Mouse (Mus musculus): ENCODE results near the gene Ttc39d.
A peak's percentile ranks its signal among the peaks of the same experiment; 100 is the strongest.
"Not testable (repeated sequence)": the region's sequence is repeated elsewhere in the genome, so short reads cannot be mapped to it uniquely, and the experiment has no call there.

The Ttc39d gene

DNA sequence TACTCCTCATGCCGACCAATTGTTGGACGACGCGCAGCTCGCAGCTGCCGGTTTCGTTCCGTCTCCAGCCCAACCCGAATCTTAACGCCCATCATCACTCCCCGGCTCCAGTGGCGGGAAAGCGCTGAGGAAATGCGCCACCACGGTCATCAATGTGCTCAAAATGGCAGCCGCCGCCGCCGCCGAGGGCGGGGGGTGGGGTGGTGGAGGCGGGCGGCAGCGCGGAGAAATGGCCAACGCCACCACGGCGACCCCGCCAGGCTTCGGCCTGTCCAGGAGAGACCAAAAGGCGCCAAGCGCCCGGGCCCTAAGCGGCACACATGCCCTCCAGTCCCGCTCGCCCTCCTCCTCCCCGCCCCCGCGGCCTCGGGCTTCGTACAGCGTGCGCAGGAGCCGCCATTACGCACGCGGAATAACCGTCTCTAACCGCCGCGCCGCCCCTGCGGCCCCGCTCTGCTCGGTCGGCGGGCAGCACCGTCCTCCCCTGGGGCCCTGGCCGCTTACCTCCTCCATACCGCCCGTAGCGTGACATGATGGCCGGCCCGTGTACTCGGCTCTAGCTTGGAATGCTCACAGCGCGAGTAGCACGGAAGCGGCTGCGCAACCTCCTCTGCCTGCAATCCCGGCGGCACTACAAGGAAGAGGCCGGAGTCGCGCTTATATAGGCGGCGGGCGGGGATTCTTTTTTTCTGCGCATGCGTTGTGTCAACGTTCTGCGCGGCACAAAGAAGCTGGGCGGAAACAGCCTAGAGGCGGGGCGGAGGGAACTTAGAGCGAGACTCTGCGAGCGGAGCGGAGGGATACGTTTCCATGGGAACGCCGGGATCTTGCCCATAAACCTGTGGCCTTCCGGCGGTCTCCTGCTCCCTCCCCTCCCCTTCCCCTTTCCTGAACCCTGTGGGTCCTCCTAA, at the start of gene Ttc39d, which contains the start of gene Srsf7:
Gene Ttc39d (plus strand): TSS at position 790 of the 911 bp plus-strand sequence.
Gene Srsf7 (minus strand): TSS at position 637 of the 911 bp plus-strand sequence.
- DNase-seq = peak; percentile 98 to 99

DNA sequence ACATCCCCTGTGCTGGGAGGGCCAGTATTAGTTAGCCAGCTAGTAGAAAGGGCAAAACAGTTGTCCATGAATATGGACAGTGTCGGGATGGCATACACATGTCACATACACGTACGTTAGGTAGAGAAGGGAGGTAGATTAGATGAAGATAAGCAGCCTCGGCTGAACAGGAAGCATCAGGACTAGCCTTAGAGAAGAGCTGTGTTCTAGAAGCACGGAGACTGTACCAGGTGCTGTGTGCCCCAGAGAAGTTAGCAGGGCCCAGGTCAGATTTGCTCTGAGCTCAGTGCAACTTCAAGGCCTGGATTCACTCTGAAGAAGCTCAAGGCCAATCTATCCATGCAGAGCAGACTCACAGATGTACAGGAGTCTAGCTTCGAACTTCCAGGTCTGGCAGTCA, 49.8 kb upstream of the Ttc39d start:
- DNase-seq = no peak

- peak; percentile 76 to 83 for DNase-seq
Observed at GRCm38 (mm10) chr17:80160454-80160853, 46.8 kb upstream of the Ttc39d start.

DNA sequence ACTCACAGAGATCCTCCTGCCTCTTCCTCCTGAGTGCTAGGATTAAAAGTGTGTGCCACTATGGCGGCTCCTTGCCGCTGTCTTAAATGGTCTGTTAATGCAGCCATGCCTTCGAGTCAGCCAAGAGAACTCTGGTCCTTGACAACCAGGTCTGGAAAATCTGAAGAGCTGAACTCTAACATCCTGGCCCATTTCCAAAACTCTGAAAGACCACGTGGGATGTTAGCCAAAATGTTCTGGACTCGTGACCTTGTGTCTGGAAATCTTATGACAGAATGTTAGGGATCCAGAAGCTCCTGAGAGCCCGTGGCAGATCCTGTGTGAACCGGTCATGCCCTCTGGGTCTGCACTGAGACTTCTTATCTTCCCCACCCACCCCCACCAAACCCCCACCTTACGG, 43.3 kb upstream of the Ttc39d start:
- peak; percentile 56 to 83 for DNase-seq

DNA sequence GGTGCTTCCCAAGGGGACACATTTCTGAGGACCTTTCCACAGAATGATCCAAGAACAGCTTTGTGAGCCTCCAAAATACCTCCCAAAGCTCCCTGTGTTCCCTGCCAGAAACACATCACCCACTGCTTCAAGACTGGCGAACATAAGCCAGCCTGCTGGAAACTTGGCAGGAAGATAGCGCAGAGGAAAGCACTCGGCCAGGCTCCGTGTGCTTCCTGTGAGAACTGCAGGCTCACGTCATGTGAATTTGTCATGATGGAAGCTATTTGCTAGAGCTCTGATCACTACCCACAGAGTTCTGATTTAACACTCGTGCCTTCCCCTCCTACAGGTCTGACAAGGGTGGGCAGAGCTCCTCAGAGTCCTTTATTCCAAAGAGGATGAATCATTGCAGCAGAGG, 41.5 kb upstream of the Ttc39d start:
- DNase-seq = peak; percentile 15 to 21

DNA sequence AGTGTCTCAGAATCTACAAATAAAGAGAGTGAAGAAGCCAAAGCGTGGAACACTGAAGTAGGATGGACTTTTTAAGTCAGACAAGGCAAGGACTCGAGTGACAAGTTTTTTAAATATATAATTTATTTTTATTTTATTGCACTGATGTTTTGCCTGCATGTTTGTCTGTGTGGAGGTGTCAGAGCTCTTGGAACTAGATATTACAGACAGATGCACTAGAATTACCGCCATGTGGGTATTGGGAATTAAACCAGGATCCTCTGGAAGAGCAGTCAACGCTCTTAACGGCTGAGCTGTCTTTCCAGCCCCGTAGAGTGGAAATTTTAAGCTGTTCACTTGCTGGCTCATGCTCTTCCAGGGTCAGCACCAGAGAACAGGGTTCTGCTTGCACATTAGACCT, 40.9 kb upstream of the Ttc39d start:
- no peak for DNase-seq

GRCm38 (mm10) chr17:80167436-80167835, 39.8 kb upstream of the Ttc39d start:
- DNase-seq = no peak

GRCm38 (mm10) chr17:80167851-80168251, 39.4 kb upstream of the Ttc39d start:
- DNase-seq = peak; percentile 39 to 44

DNA sequence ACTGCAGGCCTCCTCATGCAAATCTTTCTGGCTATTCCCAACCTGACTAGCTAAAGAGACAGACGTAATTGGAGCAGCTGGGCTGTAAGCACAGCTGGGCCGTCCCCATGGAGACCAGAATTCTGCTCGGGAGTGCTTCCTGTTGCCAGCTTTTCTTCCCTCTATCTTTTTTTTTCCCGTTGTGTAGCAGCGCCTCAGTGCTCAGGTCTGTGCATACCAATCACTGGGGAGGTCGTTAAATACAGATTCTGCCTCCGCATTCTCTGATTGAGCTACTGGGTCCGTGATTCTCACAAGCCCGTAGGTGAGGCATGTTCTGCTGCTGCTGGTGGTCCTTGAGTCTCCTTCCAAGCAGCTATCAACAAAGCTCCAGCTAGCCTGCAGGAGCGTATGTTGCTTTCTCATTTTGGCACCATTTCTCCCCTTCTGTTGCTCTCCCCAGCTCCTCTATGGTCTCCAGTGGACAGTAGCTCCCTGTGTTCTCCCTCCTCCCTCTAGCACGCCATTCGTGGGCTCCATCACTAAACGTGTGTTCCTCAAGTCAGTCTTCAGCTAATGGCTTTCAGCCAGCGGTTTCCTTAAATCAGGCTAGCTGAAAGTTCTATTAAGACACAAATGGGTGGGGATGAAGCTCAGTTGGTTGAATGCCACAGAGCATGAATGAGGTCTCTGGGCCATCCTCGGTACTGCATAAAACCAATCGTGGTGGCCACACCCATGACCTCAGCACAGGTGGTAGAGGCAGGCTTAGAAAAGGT, 38.7 kb upstream of the Ttc39d start:
- DNase-seq = peak in 1 of 2 experiments; percentile 18

DNA sequence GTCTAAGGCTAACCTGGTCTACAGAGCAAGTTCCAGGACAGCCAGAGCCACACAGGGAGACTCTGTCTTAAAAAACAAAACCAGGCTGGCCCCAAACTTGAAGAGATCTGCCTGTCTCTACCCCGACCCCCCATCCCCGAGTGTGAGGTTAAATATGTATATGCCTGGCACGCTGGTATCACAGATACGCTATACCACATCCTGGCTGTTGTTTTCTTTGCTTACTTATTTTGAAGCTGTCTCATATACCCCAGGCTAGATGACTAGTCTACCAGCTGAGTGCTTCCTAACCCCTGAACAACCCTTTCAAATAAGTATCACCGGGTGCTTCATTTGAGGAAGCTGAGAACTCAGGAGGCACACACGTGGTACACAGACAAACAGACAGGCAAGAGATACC, 37.5 kb upstream of the Ttc39d start:
- DNase-seq = no peak

- no peak for DNase-seq
Observed at GRCm38 (mm10) chr17:80170951-80171350, 36.3 kb upstream of the Ttc39d start.

GRCm38 (mm10) chr17:80171948-80172347, 35.3 kb upstream of the Ttc39d start:
- no peak for DNase-seq

DNA sequence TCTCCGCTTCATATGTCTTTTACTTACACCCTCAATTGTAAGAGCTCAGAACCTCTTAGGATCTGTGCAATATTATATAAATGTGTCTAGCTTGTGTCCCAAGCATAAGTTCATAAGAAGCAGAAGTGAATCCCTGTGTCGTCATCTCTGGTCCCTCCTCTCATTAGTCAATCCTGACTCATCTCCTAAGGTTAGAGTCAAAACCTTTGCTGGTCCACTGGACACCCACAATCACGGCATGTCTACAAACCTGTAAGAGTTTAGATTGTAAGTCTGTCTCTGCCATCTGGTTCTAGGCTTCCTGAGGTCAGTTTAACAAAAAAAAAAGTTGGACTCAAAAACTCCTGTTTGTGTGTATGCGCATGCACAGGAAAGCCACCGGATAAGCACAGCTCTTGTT, 34.5 kb upstream of the Ttc39d start:
- no peak for DNase-seq

DNA sequence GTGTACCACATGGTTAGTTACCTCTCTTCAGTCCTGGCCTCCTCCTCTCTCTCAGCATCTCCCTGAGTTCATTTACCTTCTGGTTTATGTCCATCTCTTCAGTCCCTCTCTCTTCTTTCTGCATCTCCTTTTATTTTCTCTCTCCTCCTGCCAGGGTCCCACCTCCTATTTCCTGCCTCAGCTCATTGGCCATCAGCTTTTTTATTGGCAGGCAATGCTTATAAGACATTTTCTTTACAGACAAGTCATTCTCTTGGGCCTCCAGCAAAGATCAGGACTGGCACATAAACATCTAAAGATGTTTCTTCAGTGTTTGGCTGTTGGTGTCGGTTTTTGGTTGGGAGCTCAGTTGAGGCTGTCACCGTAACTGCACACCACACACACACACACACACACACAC, 33.6 kb upstream of the Ttc39d start:
- DNase-seq = no peak

DNA sequence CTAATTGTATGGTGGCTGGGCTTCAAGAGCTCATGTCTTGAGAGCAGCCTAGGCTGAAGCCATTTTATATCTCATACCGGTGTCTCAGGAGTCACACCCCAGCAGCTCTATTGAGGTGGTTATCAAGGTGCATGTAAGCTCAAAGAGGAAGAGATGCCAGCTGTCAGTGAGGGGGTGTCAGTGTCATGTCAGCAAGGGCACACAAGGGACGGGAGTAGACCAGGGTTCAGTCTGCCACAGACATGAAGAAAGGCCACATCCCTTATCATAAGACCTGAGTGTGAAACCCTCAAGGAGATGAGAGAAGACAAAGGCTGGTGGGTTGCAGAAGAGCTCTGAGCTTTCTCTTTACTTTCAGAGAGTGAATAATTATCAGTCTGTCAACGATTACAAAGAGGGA, 33.1 kb upstream of the Ttc39d start:
- DNase-seq = no peak

DNA sequence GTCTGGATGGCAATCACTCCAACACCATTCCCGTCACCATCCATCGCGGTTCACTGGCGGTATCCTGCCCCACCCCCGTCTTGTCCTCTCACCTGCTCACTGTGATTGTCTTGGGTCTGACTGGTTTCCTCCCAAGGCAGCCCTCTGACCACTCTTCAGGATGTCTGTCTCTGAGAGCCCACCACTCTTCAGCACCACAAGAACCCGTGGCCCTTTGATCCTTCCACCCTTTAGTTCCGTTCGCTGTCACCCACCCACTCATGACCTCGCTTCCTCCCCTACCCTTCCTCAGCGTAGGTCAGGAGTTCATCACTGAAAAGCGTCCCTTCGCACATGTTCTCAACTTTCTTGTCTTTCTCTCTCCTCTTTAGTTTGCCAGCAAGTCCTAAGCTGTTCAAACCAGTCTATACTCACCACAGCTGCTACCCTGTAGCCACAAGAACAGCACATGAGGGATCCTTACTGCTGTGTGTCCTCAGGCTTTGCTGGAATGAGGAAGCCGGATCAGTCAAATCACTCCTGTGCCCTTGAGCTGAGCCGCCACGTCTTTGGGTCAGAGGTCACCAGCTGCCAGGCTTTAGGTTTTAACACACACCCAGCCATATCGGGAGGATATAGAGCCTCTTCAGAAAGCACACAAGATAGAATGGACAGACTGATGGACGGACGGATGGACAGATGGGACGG, 32.4 kb upstream of the Ttc39d start:
- DNase-seq = no peak

DNA sequence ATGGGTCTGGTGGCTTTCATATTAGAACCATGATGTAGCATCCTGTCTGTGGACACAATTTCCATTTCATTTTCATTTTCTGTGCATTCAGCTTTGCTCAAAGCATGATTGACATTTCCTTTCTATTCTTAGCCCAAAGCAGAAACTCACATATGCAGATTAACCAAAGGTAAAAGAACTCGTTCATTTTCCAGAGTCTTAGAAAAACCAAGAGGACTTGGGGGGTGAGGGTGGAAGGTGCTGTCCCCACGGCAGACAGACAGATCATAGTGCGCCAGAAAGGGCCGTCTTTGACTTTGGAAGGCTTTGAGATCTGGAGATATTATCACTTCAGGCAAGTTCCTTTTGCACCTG, 31.9 kb upstream of the Ttc39d start:
- DNase-seq = no peak

GRCm38 (mm10) chr17:80175966-80176365, 31.3 kb upstream of the Ttc39d start:
- no peak for DNase-seq

- DNase-seq = not testable (repeated sequence)
Observed at GRCm38 (mm10) chr17:80178846-80179245, 28.4 kb upstream of the Ttc39d start.

GRCm38 (mm10) chr17:80179959-80180358, 27.3 kb upstream of the Ttc39d start:
- DNase-seq = peak; percentile 81 to 88

GRCm38 (mm10) chr17:80180468-80180867, 26.8 kb upstream of the Ttc39d start:
- no peak for DNase-seq

GRCm38 (mm10) chr17:80183615-80184014, 23.6 kb upstream of the Ttc39d start:
- DNase-seq = no peak

GRCm38 (mm10) chr17:80193075-80193474, 14.2 kb upstream of the Ttc39d start:
- peak in 1 of 2 experiments; percentile 13 for DNase-seq

All from kidney, postnatal 36 days (tissue).